Mouse (Mus musculus) T-cell, adult 2 months (primary cell): ENCODE measurements around the gene Ucp1.
"Not testable (repeated sequence)": the region's sequence is repeated elsewhere in the genome, so short reads cannot be mapped to it uniquely, and the experiment has no call there.

Source experiments
- DNase-seq: peaks from one replicate; pipeline ENCODE4 v3.0.0; 2022; ENCODE audit warnings: low spot score

Ucp1 gene

DNA sequence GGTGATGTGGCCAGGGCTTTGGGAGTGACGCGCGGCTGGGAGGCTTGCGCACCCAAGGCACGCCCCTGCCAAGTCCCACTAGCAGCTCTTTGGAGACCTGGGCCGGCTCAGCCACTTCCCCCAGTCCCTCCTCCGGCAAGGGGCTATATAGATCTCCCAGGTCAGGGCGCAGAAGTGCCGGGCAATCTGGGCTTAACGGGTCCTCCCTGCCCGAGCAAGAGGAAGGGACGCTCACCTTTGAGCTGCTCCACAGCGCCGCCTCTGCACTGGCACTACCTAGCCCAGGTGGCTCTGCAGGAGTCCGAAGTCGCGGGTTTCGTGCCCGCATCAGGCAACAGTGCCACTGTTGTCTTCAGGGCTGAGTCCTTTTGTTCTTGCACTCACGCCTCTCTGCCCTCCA, at the start of gene Ucp1:
Ucp1 (plus strand) TSS at position 177 of the 400 bp plus-strand sequence.
- no peak for DNase-seq

DNA sequence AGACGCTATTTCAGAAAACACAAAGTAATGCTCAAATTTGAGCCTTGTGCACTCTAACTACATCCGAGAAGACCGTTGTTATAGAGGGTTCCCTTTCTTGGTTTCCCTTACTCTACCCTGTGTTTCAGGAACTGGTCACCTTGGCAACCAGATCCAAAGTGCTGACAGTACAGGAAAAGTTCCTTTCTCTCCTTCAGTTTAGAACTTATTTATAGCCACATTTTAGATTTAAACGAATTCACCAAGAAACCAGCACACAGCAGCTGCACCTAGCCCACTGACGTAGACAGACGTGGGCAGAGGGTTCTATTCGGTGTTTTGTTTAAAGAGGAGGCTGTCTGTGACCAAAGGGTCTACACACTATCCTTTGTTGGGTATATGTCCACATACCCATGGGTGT, 46.0 kb upstream of the Ucp1 start:
- no peak for DNase-seq

GRCm38 (mm10) chr8:83250858-83251257, 39.3 kb upstream of the Ucp1 start:
- no peak for DNase-seq

DNA sequence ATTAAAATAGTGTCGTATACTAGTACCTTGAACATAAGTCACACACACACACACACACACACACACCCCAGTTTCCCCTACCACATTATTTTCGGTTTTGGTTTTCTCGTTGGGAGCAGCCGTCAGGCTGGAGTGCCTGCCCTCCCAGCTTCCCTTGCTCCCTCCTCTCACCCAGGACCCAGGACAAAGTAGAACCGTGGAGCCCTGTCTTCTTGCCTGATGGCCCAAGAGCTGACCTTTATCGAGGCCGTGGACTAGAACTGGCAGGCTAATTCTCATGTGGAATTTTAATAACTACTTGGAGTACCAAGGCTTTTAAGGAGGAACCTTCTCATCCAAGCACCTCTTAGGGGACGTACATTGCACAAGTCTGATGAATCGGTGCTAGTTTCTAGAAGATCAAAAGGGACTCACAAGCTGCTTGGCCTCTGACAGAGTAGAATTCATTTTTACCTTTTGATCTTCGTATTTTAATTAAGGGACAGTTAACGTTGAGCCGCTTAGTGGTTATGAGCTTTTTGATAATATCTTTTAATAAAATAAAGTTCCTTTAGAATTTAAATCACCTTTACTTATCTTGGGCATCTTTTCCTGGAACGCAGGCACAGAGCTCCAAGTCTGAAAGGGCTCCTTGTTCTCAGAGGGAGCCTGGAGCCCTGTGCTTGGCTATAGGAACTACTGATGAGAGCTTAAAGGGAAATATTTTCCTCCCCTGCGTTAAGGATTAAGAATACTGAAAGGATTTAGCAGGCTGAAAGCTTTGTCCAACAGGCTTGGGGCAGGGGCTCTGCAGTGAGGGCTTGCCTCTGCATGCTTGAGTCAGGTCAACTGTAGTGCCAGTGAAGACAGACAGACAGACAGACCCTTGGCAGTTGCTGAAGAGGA, 38.5 kb upstream of the Ucp1 start:
- DNase-seq = no peak

- DNase-seq = no peak
Measured at GRCm38 (mm10) chr8:83252791-83253190, 37.4 kb upstream of the Ucp1 start.

- no peak for DNase-seq
Measured at GRCm38 (mm10) chr8:83257631-83258030, 32.5 kb upstream of the Ucp1 start.

DNA sequence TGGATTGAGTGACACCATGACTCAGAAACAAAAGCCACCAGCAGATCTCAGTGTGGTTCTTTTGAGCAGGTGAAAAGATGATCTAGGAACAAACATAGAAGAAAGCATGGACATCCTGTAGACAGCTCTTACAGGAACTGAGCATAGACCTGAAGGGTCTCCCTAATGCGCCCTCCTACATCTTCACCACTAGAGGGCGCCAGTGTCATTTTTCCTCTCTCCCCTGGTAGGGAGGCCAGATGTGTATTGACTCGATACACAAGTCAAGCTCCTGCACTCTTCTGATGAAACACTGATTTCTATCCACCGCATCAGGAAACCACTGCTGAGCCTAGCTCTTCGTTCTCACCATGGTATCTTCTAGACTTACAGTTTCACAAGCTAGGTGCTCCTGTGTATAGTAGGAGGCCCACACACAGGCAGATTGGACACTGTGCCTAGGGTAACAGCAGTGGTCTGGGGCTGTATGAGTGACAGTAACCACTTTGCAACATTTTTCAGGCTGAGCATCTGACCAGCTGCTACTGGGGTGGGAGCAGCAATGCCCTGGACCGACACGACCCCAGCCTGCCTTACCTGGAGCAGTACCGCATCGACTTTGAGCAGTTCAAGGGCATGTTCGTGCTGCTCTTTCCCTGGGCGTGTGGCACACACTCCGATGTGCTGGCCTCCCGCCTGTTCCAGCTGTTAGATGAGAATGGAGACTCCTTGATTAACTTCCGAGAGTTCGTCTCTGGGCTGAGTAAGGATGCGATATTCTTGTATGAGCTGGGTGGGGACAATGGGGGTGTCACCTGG, 29.5 kb upstream of the Ucp1 start:
- DNase-seq = peak; percentile 60

- no peak for DNase-seq
Measured at GRCm38 (mm10) chr8:83271172-83271571, 19.0 kb upstream of the Ucp1 start.

- DNase-seq = no peak
Measured at GRCm38 (mm10) chr8:83272464-83272863, 17.7 kb upstream of the Ucp1 start.

DNA sequence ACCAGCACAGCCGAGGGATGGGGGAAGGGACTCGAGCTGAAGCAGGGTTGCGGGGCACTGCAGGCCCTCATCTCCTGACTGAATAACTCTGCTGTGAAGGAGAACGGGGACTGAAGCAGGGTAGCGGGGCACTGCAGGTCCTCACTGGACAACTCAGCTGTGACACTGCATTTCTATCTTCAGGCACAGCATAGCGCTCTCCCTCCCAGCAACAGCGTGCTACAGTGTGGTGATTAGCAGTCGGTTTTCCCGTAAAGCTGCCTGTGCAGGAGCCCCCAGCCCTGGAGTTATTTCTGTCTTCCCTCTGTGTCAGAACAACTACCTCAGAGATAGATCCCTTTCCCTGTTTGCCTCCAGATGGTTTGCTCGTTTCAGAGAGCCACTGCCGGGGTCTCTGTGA, 15.7 kb upstream of the Ucp1 start:
- DNase-seq = no peak

DNA sequence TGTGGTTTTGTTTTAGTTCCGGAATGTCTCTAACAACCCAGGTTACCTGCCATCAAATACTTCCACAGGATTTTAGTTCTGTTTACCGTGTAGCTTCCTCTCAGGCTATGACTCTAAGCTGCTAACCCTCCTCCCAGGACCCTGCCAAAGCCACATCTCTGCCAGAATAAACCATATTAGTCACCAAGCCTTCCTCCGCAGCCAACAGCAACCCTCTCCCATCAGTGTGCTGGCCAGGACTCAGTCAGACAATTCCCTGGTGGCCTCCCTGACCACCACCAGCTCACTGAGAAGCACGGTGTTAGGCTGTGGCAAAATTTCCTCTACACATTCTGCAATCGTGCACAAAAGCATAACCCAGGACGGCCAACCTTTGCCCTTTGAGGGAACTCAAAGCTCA, 11.7 kb upstream of the Ucp1 start:
- DNase-seq = no peak

GRCm38 (mm10) chr8:83285391-83285790, 4.8 kb upstream of the Ucp1 start:
- DNase-seq = no peak

- no peak for DNase-seq
Measured at GRCm38 (mm10) chr8:83297375-83297774, 7.2 kb downstream of the Ucp1 start.

- no peak for DNase-seq
Measured at GRCm38 (mm10) chr8:83300135-83300534, 10.0 kb downstream of the Ucp1 start.

DNA sequence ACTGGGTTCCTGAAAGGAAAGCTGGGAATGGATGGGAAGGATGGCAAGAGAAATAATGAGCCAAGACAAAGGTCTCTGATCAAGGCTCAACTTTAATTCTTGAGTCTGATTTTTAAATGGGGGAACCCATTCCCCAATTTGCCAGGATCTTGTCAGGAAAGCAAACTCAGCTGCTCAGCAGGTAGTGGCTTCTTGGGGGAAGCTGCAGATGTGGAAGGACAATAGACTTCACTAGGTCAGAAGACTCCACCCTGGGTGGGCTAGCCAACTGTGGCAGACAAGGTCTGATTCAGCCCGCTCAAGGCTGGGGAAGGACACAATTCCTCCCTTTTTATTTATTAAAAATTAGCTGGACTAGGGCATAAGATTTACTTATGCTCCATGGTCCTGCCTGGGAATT, 14.8 kb downstream of the Ucp1 start:
- no peak for DNase-seq

- DNase-seq = no peak
Measured at GRCm38 (mm10) chr8:83309836-83310235, 19.7 kb downstream of the Ucp1 start.

DNA sequence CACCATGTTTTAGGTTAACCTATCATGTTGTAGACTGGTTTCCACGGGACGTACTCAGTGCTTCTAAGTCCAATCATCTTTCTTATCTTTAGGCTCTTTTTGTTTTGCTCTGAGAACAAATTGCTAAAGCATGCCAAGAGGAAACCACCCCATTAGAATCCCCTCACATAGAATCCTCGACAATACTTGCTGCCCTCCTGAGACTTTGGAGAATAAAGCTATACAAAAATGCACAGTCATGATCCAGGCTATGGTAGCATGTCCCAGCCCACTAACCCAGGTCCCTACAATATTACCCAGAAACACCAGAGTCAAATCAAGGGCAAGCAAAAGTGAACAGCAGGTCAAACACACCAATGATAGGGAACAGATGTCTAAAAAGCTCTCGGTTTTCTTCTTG, 24.9 kb downstream of the Ucp1 start:
- not testable (repeated sequence) for DNase-seq

GRCm38 (mm10) chr8:83315691-83316090, 25.5 kb downstream of the Ucp1 start:
- no peak for DNase-seq

GRCm38 (mm10) chr8:83320543-83320942, 30.4 kb downstream of the Ucp1 start:
- DNase-seq = no peak

- no peak for DNase-seq
Measured at GRCm38 (mm10) chr8:83322374-83322773, 32.2 kb downstream of the Ucp1 start.

DNA sequence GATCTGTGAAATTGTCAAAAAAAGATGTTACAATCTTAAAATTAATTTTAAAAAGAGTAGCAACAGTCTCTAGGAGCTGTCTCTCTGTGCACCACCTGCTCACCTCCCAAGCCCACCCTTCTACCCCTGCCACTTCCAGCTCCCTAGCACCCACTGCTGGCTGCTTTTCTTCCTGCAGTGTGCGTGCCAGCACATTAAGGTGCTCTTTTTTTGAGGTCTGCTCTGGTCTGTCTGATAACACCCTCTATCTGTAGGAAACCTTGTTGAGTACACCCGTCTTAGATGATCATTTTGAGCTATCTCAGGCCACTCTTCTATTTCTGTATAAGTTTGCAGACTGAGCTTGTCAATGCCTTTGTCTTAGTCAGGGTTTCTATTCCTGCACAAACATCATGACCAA, 32.9 kb downstream of the Ucp1 start:
- no peak for DNase-seq

DNA sequence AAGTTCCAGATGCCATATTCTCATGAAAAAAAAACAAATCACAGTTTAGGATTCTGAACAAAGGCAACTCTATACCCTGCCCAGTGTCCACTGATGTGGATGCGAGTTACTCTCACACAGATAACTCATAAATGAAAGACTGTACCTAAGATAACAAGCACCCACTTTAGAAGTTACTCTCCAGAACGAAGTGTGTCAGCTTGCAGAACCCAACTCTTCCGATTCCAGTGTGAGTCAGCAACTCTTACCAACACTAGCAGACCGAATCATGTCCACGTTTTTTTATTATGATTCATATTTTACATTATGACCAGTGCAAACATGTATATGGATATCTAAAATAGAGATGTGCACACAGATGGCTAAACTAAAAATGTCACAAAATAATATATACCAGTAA, 37.7 kb downstream of the Ucp1 start:
- no peak for DNase-seq

DNA sequence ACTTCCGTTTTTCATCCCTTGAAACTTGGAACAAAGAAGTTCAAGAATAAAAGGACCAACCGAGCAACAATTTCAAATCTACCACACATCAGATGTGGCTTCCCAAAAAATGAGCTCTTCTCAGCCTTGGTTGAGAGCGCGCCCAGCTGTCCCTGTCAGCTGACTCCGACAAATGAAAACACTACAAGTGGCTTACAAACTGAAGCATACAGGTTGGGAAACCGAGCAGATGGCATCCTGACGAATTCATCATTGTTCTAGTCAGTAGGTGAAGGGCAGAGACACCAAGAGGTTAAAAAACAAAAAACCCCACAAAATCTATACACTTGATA, 41.4 kb downstream of the Ucp1 start:
- DNase-seq = no peak
